Mouse (Mus musculus) cerebellum, adult 9-11 months (tissue): Measurements from ENCODE around the gene Nlrc4.
"Not testable (repeated sequence)": the region's sequence is repeated elsewhere in the genome, so short reads cannot be mapped to it uniquely, and the experiment has no call there.

Experiments used
- DNase-seq: peaks from one replicate; pipeline ENCODE4 v3.0.0; 2022

The Nlrc4 gene

GRCm38 (mm10) chr17:74458711-74459408 is at the start of gene Nlrc4:
Gene Nlrc4, minus strand, starts transcription at chr17:74459142.
- DNase-seq, result no peak

DNA sequence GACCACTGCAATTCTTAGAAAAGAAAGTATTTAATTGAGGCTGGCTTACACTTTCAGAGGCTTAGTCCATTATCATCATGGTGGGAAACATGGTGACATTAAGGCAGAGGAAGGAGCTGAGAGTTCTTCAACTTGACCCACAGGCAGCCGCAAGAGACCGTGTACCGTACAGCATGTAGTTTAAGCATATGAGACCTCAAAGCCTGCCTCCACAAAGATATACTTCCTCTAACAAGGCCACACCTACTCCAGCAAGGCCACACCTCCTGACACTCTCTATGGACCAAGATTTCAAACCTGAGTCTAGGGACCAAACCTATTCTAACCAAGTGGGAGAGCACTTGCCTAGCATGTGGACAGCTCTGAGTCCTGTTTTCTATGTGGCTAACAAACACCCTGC is 49.7 kb upstream of the Nlrc4 start:
- DNase-seq, result no peak

DNA sequence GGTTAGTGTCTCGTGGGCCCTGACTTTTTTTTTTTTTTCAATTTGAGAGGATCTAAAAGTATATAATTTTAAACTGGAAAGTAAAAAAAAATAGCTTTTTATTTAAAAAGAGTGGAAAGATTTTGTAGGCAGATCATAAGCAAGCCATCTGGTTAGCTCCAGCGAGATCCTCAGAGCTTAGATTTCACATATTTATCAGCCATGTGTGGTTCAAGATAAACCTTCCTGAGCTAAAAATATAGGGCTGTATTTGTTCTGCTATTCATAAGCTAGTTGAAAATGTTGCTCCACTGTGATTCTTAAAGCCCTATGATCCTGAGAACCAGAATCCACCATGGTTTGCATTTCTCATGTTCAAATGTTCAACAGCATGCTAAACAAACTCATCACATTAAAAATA is 49.0 kb upstream of the Nlrc4 start:
- no peak for DNase-seq

DNA sequence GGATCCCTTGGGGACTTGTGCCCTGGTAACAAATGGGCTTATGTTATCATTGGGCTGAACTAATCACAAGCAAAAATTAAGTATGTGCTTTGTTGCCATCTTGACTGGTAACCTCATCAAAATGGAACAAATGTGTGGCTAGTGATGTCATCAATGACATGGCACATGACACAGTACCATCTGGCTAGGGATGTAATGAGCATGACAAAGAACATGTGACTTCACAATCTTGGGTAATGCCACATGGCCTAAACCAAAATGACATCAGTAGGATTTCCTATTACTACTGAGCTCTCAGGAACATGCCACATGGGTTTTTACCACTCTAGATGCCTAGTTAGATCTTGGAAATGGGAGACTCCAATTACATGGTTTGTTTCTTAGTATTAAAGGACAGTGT is 42.1 kb upstream of the Nlrc4 start:
- no peak for DNase-seq

GRCm38 (mm10) chr17:74500204-74500603 is 41.3 kb upstream of the Nlrc4 start:
- DNase-seq, result no peak

- no peak for DNase-seq
Observed at GRCm38 (mm10) chr17:74491565-74491964, 32.6 kb upstream of the Nlrc4 start.

- no peak for DNase-seq
Observed at GRCm38 (mm10) chr17:74489901-74490220, 30.9 kb upstream of the Nlrc4 start.

- peak; percentile 96 for DNase-seq
Observed at GRCm38 (mm10) chr17:74489024-74489900, 30.3 kb upstream of the Nlrc4 start, which contains the start of gene Yipf4. Gene Yipf4, plus strand, starts transcription at chr17:74489493.

- DNase-seq, result no peak
Observed at GRCm38 (mm10) chr17:74480361-74481069, 21.6 kb upstream of the Nlrc4 start.

DNA sequence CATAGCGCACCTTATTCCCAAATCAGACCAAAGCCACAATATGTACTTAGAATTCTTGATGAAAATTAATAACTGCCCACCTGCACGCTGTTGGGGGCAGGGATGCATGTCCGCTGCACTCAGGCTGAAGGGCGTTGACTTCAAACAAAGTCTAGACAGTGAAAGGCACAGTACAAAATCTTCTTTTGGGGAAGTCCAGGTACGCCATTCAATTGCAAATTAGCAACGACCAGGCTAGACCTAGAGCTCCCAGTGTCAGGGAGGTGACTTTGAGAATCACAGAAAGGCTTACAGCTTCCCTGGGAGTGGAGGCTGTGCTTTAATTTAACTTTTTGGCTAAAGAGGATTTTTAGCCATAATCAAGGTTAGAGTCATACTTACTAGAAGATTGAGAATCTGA is 11.2 kb upstream of the Nlrc4 start:
- not testable (repeated sequence) for DNase-seq

- DNase-seq, result not testable (repeated sequence)
Observed at GRCm38 (mm10) chr17:74467981-74468380, 9.0 kb upstream of the Nlrc4 start.

DNA sequence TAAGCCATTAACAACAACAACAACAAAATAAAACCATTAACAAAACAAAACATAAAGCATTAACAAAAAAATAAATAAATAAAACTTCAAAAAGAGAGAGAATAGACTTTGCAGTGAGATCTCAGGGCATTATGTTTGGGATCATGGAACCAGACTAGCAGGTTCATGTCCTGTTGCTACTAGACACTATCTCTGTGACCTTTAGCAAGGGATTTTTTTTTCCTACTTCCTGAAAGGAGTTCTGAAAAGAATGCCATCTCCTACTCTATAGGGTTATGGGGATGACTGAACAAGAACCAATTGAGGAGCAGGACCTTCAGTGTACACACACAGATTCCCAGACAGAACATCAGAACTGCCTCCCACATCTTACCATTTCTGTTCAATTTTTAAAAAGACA is 4.6 kb upstream of the Nlrc4 start:
- no peak for DNase-seq

DNA sequence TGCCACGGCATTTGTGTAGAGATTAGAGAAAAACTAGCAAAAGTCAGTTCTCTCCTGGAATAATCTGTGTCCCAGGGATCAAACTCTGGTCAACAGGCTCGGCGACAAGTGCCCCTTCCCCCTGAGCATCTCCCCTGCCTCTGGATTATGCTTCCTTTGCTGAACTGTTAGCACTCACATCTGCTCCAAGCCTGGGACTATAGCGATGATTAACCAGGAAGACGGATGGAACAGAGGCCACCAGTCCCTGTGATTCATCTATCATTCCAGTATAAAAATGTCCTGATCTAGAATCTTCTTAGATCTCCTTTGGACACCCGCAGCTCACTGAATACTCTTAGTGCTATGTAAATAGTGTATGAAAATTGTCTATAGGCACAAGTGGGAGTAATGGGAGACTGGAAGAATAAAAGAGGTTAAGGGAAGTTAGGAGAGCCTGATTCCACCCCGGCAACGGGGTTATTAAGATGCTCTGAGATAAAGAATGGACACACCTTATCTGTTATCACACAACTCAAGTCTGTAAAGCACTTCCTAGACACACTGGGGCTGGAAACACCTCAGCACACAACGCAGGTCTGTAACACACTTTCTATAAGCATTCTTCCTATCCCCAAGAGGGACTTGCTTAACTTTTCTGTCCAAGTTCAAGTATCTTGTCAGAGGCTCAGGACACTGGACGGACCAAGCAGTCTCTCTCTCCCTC is 817 bp downstream of the Nlrc4 start:
- no peak for DNase-seq

- no peak for DNase-seq
Observed at GRCm38 (mm10) chr17:74456825-74457224, 2.1 kb downstream of the Nlrc4 start.

- no peak for DNase-seq
Observed at GRCm38 (mm10) chr17:74455426-74455825, 3.5 kb downstream of the Nlrc4 start.

GRCm38 (mm10) chr17:74454660-74455059 is 4.3 kb downstream of the Nlrc4 start:
- no peak for DNase-seq

GRCm38 (mm10) chr17:74453928-74454327 is 5.0 kb downstream of the Nlrc4 start:
- no peak for DNase-seq

GRCm38 (mm10) chr17:74449776-74450175 is 9.2 kb downstream of the Nlrc4 start:
- no peak for DNase-seq

DNA sequence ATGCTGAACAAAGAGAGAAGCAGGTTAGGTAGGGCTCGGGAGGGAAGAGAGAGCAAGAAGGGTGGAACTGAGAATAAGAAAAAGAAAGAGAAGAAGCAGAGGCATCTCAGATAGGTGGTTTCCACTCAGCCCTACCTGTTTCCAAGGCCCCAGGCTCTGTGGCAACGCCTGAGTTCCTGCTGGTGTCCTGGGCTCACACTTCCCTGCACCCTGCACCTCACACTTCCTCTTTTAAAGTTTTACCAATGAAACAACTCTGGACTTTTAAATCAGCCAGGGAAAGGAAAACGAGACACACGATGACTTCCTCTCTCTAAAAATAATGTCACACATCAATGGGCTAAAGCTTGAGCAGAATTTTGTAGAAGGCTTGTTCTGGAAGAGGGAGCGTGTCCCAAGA is 18.5 kb downstream of the Nlrc4 start:
- DNase-seq, result no peak

DNA sequence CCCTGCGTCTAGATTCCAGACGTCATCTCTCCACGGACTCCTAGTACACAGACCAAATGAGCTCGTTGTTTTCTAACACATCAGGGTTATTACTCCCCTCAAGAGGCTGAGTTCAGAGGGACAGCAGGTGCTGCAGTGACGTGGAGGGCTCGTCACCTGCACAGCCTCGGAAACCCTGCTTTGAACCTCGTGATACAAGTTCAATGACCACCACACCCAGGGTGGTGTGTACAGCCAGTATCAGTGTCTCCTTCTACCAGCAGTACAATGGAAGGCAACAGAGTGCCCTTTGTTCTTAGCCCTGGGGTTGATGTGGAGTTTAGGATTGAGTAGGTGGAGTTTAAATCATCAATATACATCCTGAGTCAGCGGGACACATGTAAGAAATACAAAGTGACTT is 21.2 kb downstream of the Nlrc4 start:
- no peak for DNase-seq

DNA sequence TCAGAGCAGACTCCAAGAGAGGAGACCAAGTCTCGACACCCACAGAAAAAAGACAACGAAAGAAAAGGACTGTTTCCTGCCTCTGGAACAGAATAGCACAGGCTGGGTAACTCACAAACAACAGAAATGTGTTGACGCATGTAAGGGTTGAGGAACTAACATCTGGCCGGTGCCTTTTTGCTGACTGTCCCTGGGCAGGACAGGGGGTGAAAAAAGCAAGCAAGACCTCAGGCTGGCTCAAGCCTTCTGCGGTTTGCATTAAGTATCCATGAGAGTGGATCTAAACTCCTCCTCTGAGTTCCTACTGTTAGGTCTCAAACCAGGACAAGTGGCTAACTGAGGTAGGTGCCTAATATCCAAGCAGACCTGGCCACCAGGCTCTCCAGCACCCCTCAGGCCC is 26.3 kb downstream of the Nlrc4 start:
- no peak for DNase-seq

GRCm38 (mm10) chr17:74431481-74431880 is 27.5 kb downstream of the Nlrc4 start:
- DNase-seq, result no peak

DNA sequence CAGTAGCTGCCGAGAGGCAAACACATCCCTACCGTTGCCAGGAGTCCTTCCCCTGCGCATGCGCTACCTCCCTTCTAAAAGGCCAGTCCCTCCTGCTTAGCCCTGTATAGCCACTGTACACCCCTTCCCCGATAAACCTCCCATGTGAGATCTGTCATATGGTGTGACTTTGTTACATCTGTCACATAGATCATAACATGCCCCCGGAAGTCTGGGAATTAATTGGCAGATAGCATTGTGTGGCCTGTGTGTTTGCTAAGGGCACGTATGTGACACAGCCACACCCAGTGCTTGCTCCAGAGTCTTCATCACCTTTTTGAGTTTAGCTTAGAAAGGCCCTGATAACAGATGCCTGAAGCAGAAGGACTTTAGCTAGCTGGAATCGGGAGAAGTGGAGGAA is 28.9 kb downstream of the Nlrc4 start:
- DNase-seq, result no peak
